Mouse (Mus musculus) midbrain, embryonic 16.5 days (tissue): ENCODE data around the gene Csnk2b. TPM values are rescaled to one million over a fixed set of nuclear protein-coding genes. Genes with fewer than 3 reads are reported as not detected.
A peak's percentile ranks its signal among the peaks of the same experiment; 100 is the strongest.

Experiments
- ATAC-seq: fragments of 200-750 bp; cut with Nextera tagmentation; 2 replicates; pipeline ENCODE4 v1.8.0; 2017; ENCODE audit warnings: moderate TSS enrichment
- H3K27ac ChIP-seq: fragments of 300-500 bp; sonication (generic); 2 replicates; pipeline ENCODE4 v1.5.1; 2014; ENCODE audit warnings: mild to moderate bottlenecking, low read length, mixed read lengths
- H3K27me3 ChIP-seq: fragments of 300-500 bp; sonication (generic); 2 replicates; pipeline ENCODE4 v1.6.1; 2014; ENCODE audit warnings: low read depth, low read length, mixed read lengths; ENCODE audit not compliant: control insufficient read depth, insufficient read depth
- H3K36me3 ChIP-seq: fragments of 300-500 bp; sonication (generic); 2 replicates; pipeline ENCODE4 v1.6.1; 2014; ENCODE audit warnings: mild to moderate bottlenecking, low read length, moderate library complexity, mixed read lengths; ENCODE audit not compliant: control insufficient read depth, insufficient read depth
- H3K4me1 ChIP-seq: fragments of 300-500 bp; sonication (generic); 2 replicates; pipeline ENCODE4 v1.6.1; 2014; ENCODE audit warnings: mild to moderate bottlenecking, low read length, mixed read lengths; ENCODE audit not compliant: control insufficient read depth, insufficient read depth
- H3K4me2 ChIP-seq: fragments of 300-500 bp; sonication (generic); 2 replicates; pipeline ENCODE4 v1.6.1; 2014; ENCODE audit warnings: mild to moderate bottlenecking, low read length, mixed read lengths
- H3K4me3 ChIP-seq: fragments of 300-500 bp; sonication (generic); 2 replicates; pipeline ENCODE4 v1.5.1; 2014; ENCODE audit warnings: low read depth, mild to moderate bottlenecking, low read length, moderate library complexity, mixed read lengths
- H3K9ac ChIP-seq: fragments of 300-500 bp; sonication (generic); 2 replicates; pipeline ENCODE4 v1.6.1; 2014; ENCODE audit warnings: low read depth, low read length, mixed read lengths
- H3K9me3 ChIP-seq: fragments of 300-500 bp; sonication (generic); replicated peaks from 2 replicates; pipeline ENCODE4 v1.6.1; 2014; ENCODE audit warnings: mild to moderate bottlenecking, low read length, mixed read lengths; ENCODE audit not compliant: control insufficient read depth, poor library complexity, severe bottlenecking
- WGBS: fragments of 180-500 bp; shearing (Covaris S2); extraction: QIAGEN DNeasy Blood & Tissue Kit; methylation state at CpG from one replicate; pipeline ENCODE4 v1.1.7; 2014; 5-methylcytosine and 5-hydroxymethylcytosine counted together
- polyA plus RNA-seq: library from polyadenylated mRNA; unstranded; fragments of >200 nt; fragmentation: Nextera tagmentation; extraction: Ambion mirVana; gene quantifications from 2 replicates; pipeline ENCODE4 v1.2.1, GENCODE M21; 2015

Gene Csnk2b
- polyA plus RNA-seq = 315 and 331 TPM in 2 replicates

- peak within 1 kb of the TSS; percentile 94 for H3K4me2 ChIP-seq
- peak within 1 kb of the TSS; percentile 92 for H3K9ac ChIP-seq
- H3K4me1 ChIP-seq = peaks cover 24% of the 10 kb centered on the region
- peak within 1 kb of the TSS; percentile 89 for H3K27ac ChIP-seq
- peak; percentile 14 for ATAC-seq
- peaks cover 16% of the 10 kb centered on the region for H3K36me3 ChIP-seq
- peak within 1 kb of the TSS; percentile 89 for H3K4me3 ChIP-seq
- H3K9me3 ChIP-seq = no peaks in the 10 kb centered on the region
- under 1% methylated on average over 19 of the region's 19 CpGs for WGBS
- no peaks in the 10 kb centered on the region for H3K27me3 ChIP-seq
Observed at GRCm38 (mm10) chr17:35121871-35122303, at the start of gene Csnk2b. TSS of gene Csnk2b (minus strand) at chr17:35122053.

DNA sequence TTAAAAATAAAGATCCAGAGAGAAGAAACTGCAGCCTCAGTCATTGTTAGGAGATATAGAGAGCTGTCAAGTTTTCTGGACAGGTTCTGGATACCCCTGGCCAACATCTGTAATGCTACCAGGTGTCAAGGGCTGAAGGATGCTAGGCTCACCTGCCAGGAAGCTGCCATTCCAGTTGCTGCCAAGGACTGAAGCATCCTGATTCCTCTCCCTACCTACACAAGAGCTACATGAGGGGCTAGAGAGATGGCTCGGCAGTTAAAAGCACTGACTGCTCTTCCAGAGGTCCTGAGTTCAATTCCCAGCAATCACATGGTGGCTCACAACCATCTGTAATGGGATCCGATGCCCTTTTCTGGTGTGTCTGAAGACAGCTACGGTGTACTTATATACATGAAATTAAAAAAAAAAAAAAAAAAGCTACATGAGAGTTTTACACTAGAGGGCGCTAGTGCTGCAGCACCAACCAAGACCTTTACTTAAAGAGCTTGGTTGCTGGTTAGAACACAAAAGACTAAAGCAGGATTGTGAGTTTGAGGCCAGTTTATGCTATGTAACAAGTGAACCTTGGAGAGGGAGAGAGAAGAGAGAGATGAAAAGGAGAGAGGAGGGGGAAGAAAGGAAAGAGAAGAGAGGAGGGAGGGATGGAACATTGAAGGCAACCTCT is 46.8 kb upstream of the Csnk2b start:
- no peaks in the 10 kb centered on the region for H3K27me3 ChIP-seq
- no peak overlapping the region for H3K9ac ChIP-seq
- H3K27ac ChIP-seq = no peak overlapping the region
- H3K4me3 ChIP-seq = no peak overlapping the region
- peaks cover 10% of the 10 kb centered on the region for H3K4me1 ChIP-seq
- no peaks in the 10 kb centered on the region for H3K36me3 ChIP-seq
- H3K9me3 ChIP-seq = no peaks in the 10 kb centered on the region
- 18% methylated on average over 4 of the region's 4 CpGs for WGBS
- ATAC-seq = no peak
- no peak overlapping the region for H3K4me2 ChIP-seq

DNA sequence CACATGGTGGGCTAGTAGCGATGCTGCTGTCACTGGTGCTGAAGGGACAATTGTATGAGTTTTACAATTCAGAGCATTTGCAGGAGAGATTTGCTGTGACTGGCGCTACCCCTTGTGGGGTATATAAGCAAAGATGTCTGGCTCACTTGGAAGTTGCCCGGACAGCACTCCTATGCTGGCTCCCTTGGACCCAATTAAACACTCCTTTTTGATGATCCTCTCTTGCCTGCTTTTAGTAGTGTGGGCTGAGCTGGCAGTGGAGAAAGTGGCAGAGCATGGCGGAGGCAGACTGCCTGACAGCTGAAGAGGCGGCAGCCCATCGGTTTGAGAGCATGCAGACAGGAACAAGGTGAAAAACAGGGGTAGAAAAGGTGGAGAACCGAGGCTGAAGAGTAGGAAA is 45.9 kb upstream of the Csnk2b start:
- Histone ChIP-seq H3K27me3 (no peaks in the 10 kb centered on the region), H3K9ac (no peak overlapping the region), H3K4me1 (peaks cover 16% of the 10 kb centered on the region), H3K27ac (no peak overlapping the region), H3K9me3 (no peaks in the 10 kb centered on the region), H3K36me3 (no peaks in the 10 kb centered on the region), H3K4me2 (no peak overlapping the region), H3K4me3 (no peak overlapping the region)
- 88% methylated on average over 7 of the region's 7 CpGs for WGBS
- no peak for ATAC-seq

GRCm38 (mm10) chr17:35166352-35167035 is 44.6 kb upstream of the Csnk2b start:
- 66% methylated on average over 8 of the region's 8 CpGs for WGBS
- ATAC-seq = no peak
- Histone ChIP-seq H3K4me1 (peaks cover 27% of the 10 kb centered on the region), H3K4me3 (peak overlapping the region; percentile 99), H3K9ac (peak overlapping the region; percentile 63; the same call in 1 of the 2 replicates), H3K27me3 (no peaks in the 10 kb centered on the region), H3K36me3 (no peaks in the 10 kb centered on the region; the same call in 1 of the 2 replicates), H3K9me3 (no peaks in the 10 kb centered on the region), H3K4me2 (peak overlapping the region; percentile 66), H3K27ac (peak overlapping the region; percentile 99)

DNA sequence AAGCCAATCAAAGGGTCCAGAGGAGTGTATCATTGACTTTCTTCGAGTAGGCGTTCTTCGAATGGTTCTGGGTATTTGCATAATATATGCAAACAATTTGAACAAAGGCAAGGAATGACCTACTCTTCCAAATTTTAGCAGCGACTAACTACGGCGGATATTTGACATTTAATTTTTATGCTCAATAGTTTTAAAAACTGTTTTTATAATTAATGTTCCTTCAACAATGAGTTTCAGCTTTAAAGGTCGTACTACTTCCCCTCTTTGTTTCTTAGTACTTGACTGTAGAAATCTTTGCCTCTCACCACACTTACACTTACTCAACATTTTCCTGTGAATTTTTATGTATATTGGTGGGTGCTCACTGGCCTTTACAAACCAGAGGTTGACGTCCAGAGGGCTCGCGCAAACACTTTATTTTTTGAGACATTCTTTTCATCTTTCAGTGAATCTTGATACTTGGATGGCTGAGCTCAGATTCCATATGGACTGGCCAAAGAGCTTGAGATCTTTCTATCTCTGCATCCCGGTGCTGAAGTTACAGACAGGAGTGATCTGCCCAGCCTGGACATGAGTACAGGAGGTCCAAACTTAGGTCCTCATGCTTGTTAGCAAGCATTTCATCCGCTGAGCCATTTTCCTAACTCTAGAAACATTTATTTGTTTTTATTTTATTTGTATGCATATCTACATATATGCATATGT is 43.8 kb upstream of the Csnk2b start:
- H3K27ac ChIP-seq = peak overlapping the region; percentile 99
- no peaks in the 10 kb centered on the region for H3K27me3 ChIP-seq
- H3K4me1 ChIP-seq = peaks cover 29% of the 10 kb centered on the region
- peaks cover 8% of the 10 kb centered on the region for H3K36me3 ChIP-seq
- ATAC-seq = no peak
- WGBS = 17% methylated on average over 12 of the region's 12 CpGs
- H3K4me2 ChIP-seq = peak overlapping the region; percentile 66
- peak overlapping the region; percentile 63 for H3K9ac ChIP-seq
- H3K9me3 ChIP-seq = no peaks in the 10 kb centered on the region
- peak overlapping the region; percentile 99 for H3K4me3 ChIP-seq

DNA sequence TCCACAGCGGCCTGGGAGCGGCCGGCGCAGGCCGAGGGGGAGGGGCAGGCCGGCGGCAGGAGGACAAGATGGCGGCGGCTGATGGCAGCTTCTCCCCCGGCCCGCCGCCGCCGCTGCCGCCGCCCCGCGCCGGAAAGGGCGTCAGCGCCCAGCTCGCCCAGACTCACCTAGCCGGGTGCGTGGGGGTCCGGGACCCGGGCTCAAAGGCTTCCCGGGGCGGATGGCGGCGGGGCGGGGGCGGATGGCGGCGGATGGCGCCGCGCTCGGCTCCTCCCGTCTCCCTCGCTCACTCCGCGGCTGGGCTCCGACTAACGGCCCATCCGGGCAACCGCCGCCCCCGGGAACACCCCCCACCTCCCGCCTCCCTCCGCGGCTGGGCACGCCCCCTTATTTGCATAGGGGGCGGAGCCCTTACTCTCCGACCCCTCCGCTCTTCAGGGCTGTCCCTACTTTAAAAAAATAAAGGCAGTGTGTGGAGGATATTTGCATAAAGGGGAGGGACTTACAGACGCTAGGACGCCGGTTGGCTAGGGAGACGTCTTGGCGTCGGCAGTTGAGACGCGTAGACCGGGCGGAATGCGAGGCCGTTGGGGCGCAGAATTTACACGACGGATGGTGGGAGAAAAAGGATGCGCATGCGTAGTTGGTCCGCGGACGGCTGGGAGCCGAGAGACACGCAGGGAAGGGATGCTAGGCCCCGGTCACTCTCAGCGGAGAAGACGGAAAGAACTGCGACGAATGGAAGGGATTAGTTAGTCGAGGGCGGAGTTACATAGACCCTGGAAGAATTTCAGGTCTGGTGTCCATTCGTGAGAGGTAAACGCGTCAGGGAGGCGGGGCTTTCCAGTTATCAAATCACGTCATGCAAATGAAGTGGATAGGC is 43.0 kb upstream of the Csnk2b start, which contains the start of gene Prrc2a:
Gene Prrc2a, minus strand, starts transcription at position 330 of the 883 bp plus-strand sequence.
- peak within 1 kb of the TSS; percentile 71 for H3K4me2 ChIP-seq
- H3K9ac ChIP-seq = peak within 1 kb of the TSS; percentile 100
- H3K4me3 ChIP-seq = peak within 1 kb of the TSS; percentile 99
- ATAC-seq = peak; percentile 94
- no peaks in the 10 kb centered on the region for H3K27me3 ChIP-seq
- H3K9me3 ChIP-seq = no peaks in the 10 kb centered on the region
- peaks cover 15% of the 10 kb centered on the region for H3K36me3 ChIP-seq
- WGBS = under 1% methylated on average over 43 of the region's 89 CpGs
- H3K27ac ChIP-seq = peak within 1 kb of the TSS; percentile 99
- peaks cover 29% of the 10 kb centered on the region for H3K4me1 ChIP-seq

GRCm38 (mm10) chr17:35164218-35164567 is 42.3 kb upstream of the Csnk2b start:
- Histone ChIP-seq H3K4me3 (peak overlapping the region; percentile 99), H3K27ac (peak overlapping the region; percentile 99), H3K27me3 (no peaks in the 10 kb centered on the region), H3K4me1 (peaks cover 29% of the 10 kb centered on the region), H3K9ac (peak overlapping the region; percentile 100), H3K9me3 (no peaks in the 10 kb centered on the region), H3K4me2 (peak overlapping the region; percentile 71), H3K36me3 (peaks cover 21% of the 10 kb centered on the region)
- no peak for ATAC-seq
- under 1% methylated on average over 26 of the region's 28 CpGs for WGBS

DNA sequence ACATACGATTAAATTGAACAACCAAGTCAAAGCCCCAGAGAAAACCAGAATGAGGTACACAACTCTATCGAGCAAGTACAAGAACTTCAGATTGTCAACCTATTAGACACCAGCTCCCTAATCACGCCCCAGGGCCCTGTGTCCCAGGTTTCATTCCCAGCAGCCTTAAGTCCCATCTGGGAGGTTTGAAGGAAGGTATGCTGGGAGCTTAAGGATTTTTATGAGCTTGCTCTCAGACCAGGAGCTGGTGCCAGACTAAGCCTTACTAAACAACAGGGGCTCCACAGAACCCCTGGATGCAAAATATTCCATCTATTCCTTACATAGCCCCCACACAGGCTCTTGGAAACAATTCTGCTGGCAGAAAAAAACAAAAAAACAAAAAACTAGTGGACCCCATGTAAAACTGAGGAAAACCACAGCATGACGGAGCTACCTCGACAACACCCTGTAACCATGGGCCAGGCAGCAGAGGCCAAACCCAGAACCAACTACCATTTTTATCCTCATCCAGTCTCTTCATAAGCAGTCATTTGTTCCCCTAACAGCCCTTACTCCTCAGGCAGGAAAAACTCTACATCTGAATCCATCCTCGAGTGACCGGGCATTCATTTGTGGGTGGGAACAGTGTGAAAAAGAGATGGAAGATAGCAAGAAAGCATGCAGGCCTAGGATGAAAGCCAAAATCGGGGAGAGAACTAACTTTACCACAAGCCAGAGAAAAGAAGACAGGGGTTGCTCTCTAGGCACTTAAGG is 41.7 kb upstream of the Csnk2b start:
- H3K9ac ChIP-seq = peak overlapping the region; percentile 100
- peaks cover 28% of the 10 kb centered on the region for H3K36me3 ChIP-seq
- peak overlapping the region; percentile 71 for H3K4me2 ChIP-seq
- H3K4me1 ChIP-seq = peaks cover 29% of the 10 kb centered on the region
- no peaks in the 10 kb centered on the region for H3K27me3 ChIP-seq
- no peaks in the 10 kb centered on the region for H3K9me3 ChIP-seq
- ATAC-seq = no peak
- H3K27ac ChIP-seq = peak overlapping the region; percentile 99
- H3K4me3 ChIP-seq = peak overlapping the region; percentile 99
- WGBS = 8% methylated on average over 8 of the region's 8 CpGs
